Mouse (Mus musculus): ENCODE results near the gene Bsx.

GRCm38 (mm10) chr9:40836681-40837080 is 37.2 kb upstream of the Bsx start:
- TF ChIP-seq CTCF (conservative IDR thresholded peaks at IDR 0.05; ENCODE audit: insufficient read depth, insufficient read length, low read depth, low read length) = no peak
- no peak for TF ChIP-seq POLR2A (IDR thresholded peaks at IDR 0.05; ENCODE audit: low read depth, low read length)
